Mouse (Mus musculus) heart, postnatal 10 days (tissue): ENCODE measurements at regions not wholly inside any gene's neighbourhood (a gene's known extent, or its start where the extent isn't known, plus 50 kb on each side); places are given as distances from the start of the nearest gene placed in this dataset.

Experiments
- DNase-seq, 2 experiments: peaks; one replicate each; pipeline ENCODE4 v3.0.0; 2021
- intact Hi-C: fragments of 180-260 bp; cut with DNase I; formaldehyde crosslinking; loops from one replicate; pipeline ENCODE4 v1.15.1; 2025

DNA sequence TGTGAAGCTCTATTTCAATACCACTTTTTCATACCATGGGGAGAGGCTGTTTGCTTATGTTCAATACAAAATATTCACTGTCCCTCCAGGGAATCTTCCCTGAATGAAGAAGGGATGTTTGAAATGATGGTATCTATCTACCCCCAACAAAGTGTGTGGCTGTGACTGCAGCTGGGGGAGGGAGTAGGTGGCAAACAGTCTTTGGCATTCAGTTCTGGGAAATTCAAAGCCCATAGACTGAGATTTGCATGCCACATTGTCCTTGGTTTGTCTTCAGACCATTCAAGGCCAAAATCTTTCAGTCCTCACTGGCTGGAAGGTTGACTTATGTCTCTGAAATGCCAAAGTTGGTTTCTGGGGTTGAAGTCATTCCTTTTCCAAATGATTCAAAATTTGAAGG, 216.3 kb upstream of the Id2 start:
- intact Hi-C loops = no loop called here
- DNase-seq = no peak

GRCm38 (mm10) chr12:25312390-25312789, 215.4 kb upstream of the Id2 start:
- intact Hi-C loops = no loop called here
- DNase-seq = no peak

GRCm38 (mm10) chr12:25311728-25312127, 214.8 kb upstream of the Id2 start:
- intact Hi-C loops = no loop called here

GRCm38 (mm10) chr12:25310293-25310946, 213.5 kb upstream of the Id2 start:
- peak; percentile 19 to 27 for DNase-seq
- intact Hi-C loops = no loop called here

More at GRCm38 (mm10) chr12:25311728-25312127, 214.8 kb upstream of the Id2 start:
- no peak for DNase-seq

DNA sequence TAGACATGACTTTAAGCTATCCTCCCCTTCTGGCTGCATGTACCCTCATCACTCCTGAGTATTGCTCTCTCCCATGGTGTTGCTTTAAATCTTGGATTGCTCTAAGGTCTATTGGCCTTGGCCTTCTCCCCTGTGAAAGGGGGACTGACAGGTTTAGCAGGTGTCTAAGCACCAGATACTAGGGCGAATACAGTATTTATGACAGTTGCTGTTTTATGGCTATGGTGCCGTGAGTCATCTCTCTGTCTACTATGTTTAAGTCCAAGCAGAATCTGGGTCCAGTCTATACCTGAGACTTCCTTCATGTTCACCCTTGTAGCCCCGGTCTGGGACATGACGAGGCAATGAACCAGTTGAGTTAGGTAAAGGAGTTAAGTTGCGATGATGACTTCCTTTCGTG, 212.3 kb upstream of the Id2 start:
- DNase-seq = no peak
- intact Hi-C loops = no loop called here

DNA sequence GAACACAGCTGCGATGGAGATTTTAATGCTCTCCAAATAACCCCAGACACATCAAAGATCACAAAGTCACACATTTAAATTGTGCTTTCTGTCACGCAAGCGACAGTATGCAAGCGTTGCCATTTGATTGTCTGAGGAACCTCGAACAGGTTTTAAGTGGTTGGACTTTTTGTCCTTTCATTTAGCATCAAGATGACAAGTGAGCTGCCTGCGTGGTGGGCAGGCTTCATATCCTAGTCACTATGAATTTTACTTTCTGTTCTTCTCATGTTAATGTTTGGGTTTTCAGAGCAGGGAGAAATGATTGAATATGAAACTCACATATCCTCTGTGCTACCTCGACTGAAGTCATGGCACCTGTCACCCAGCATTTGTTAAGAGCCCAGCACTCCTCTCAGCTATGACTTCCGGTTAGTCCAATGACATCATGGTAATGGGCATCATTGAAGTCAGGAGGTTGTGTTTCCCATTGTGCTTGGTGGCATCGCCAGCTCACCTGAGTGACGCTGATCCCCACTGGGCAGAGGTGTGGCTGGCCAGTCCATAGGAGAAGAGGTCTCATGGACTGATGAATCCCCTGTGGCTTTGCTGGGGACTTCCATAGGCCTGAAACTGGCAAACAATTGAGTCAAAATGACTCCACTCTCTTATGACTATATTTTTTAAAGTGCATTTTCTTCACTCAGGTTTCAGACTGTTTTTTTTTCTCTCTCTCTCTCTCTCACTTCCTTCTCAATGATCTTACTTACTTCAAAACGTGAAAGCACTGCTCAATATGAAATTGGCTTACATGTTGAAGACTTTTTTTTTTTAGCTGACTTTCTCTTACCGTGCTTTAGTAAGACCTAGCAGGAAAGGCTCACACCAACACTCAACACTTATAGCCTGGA, 209.1 kb upstream of the Id2 start:
- intact Hi-C loops = no loop called here
- no peak for DNase-seq

DNA sequence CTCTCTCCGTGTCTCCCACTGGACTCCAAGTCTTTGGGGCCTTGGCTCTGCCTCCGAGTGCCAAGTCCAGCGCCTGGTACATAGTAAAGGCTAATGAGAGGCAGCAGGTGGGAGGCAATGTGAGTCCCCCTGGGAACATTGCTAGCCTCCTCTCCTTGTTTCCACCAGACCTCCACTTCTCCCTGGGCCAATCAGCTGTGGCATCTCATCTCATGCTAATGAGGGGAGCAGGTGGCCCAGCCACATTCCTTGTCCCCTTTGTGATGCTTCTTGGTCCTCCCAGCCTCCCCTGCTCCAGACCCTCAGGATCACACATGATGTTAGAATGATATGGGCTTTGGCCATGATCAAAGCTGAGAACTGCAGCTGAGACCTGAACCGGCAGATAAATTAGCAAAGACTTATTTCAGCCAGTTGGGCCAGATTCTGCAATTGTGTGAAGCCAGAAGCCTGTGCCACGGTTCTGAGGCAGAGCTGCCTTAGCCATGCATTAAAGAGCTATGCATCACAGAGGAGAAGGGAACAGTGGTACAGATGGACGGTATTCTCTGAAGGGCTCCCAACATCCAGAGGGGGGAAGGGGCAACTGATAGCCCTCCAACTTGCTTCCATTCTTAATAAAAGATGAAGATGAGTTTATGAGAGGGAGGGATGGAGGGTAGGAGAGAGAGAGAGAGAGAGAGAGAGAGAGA, 208.0 kb upstream of the Id2 start:
- intact Hi-C loops = loop anchor here (5.0 kb wide), 1 partner anchor 208 kb away; the partner anchor contains the start of gene Id2
- DNase-seq = no peak

DNA sequence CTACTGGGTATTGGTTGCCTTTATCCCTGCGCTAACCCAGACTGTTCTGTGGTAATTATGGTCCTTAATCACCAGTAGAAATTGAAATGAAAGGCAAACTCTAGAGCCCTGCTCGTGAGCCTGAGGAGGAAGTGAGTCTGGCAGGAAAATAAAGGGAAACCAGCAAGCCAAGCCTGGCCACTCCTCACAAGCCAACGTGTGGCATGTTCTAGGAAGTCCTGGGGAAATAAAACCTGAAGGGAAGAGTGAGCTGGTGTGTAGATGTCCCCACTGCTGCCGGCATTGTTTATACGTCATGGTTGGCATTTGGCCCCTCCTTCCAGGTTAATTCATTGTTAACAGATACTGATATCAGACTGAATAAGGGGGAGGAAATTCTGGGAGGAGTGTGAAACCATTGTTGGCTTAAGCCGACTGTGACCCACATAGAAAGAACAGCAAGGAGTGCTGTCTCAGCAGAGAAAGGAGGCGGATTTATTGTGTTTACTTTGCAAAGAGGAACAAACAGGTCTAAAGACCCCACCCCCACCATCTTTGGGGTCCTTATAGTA, 206.6 kb upstream of the Id2 start:
- intact Hi-C loops = loop anchor here (5.0 kb wide), 1 partner anchor 206 kb away; the partner anchor contains the start of gene Id2
- DNase-seq = peak in 1 of 2 experiments; percentile 17

DNA sequence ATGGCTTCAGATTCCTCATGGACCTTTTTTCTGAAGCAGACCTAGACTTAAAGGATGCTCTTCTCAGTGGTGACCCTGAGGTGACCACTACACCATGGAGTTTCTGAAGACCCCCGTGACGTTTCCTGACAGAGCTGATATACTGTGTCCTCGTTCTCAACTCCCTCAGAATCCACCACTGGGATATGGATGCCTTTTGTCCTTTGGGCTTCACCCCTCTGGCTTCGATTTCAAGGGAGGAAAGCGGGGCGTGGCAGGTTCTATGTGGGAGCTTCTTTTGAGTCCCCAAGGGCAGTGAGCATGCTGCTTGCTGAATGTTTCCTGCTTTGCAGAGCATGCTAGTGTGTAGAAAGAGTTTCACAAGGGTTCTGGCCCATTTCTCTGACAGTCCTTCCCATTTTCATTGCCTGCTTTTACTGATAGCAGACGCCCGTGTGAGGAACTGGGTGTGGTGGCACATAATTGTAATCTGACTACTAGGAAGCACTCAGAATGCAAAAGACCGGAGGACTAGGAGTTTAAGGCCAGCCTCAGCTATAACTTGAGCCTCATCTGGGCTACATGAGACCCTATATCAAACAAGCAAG, 204.0 kb upstream of the Id2 start:
- intact Hi-C loops = loop anchor here (5.0 kb wide), 1 partner anchor 204 kb away; the partner anchor contains the start of gene Id2
- DNase-seq = peak in 1 of 2 experiments; percentile 24

DNA sequence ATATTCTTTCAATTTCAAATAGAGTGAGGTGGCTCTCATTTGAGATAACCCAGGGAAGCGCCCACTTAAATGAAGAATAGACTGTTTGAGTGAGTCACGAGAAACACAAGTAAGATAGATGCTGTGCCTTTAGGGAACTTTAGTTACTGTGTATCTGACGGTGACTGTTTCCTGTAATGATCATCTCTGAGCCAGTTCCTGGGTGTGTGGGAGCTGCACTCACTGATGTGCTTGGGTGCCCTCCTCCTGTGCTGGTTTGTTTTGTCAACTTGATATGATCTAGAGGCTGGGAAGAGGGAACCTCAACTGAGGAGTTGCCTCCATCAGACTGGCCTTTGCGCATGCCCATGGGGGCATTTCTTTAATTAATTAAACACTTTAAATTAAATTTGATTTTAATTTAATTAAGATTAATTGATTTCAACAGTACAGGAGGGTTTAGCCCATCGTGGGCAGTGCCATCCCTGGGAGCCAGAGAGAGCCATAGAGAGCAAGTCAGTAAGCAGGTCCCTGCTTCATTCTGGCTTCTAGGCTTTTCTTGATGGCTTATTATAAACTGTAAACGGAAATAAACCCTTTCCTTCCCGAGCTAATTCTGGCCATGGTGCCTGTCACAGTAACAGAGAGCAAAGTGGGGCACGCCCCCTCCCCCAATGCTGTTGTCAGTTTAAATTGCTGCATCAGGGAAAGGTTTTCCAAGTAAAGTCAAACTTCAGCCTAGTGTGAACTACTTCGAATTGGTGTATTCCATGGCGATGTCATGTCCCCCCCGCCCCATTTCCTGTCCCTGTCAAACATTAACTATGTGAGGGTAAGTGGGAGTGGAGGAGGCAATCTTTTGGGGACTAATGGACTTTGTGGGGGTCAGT, 202.9 kb upstream of the Id2 start:
- DNase-seq = no peak
- intact Hi-C loops = loop anchor here (5.0 kb wide), 1 partner anchor 203 kb away; the partner anchor contains the start of gene Id2

- intact Hi-C loops = no loop called here
- no peak for DNase-seq
Observed at GRCm38 (mm10) chr12:25298766-25299165, 201.8 kb upstream of the Id2 start.

DNA sequence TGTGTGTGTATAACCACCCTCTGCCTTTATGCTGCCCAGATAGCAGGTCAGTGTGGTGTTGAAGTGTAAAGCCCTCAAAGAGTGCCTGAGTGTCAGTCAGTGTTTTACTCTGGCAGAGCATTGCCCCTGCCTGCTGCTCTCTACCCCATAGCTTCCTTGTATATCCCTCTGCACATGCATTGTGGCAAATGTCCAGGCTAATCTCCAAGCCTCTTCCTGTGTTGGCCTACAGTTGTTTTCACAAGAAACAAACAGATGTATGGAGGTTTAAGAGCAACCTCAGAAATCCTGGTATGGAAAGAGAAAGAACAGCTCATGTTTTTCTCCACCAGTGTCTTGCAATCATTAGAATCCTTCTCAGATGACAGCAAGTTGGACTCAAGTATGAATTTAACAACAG, 201.0 kb upstream of the Id2 start:
- intact Hi-C loops = no loop called here
- no peak for DNase-seq

GRCm38 (mm10) chr12:25296648-25297047, 199.7 kb upstream of the Id2 start:
- DNase-seq = no peak
- intact Hi-C loops = no loop called here

GRCm38 (mm10) chr12:25294179-25295025, 197.5 kb upstream of the Id2 start:
- intact Hi-C loops = no loop called here
- DNase-seq = no peak

- intact Hi-C loops = no loop called here
- DNase-seq = peak in 1 of 2 experiments; percentile 25
Observed at GRCm38 (mm10) chr12:25293470-25294178, 196.7 kb upstream of the Id2 start.

GRCm38 (mm10) chr12:25289381-25289780, 192.4 kb upstream of the Id2 start:
- no peak for DNase-seq
- intact Hi-C loops = no loop called here

GRCm38 (mm10) chr12:25283808-25284207, 186.9 kb upstream of the Id2 start:
- intact Hi-C loops = no loop called here
- no peak for DNase-seq

DNA sequence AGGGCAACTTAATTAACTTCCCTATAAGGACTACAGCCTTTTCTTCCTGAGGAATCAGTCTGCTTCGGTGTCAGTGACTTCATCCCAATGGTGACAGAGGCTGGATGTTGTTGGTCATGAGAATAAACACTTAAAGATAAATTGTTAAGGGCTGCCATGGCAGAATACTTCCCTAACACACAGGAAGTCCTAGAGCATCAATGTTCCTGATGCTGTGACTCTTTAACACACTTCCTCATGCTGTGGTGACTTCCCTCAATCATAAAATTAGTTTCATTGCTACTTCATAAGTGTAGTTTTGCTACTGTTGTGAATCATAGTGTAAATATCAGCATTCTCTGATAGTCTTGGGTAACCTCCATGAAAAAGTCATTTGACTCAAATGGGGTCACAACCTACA, 184.5 kb upstream of the Id2 start:
- no peak for DNase-seq
- intact Hi-C loops = no loop called here
